Mouse (Mus musculus): ENCODE data around the gene Zfhx3.

- TF ChIP-seq CTCF (IDR thresholded peaks at IDR 0.05; ENCODE audit: low read depth, low read length) (no peak), POLR2A (IDR thresholded peaks at IDR 0.05; ENCODE audit: extremely low read depth, insufficient read depth, low read length) (no peak)
These were observed 652.1 kb downstream of the Zfhx3 start for GRCm38 (mm10) chr8:108594361-108595060.
